Mouse (Mus musculus) MEL (cell line): Measurements from ENCODE around the gene Rpl29. TPM values are rescaled to one million over a fixed set of nuclear protein-coding genes. Genes with fewer than 3 reads are reported as not detected.

ENCODE experiments used
- DNase-seq: peaks from one replicate; pipeline ENCODE4 v3.0.0; 2011; ENCODE audit warnings: low read depth, low spot score
- H3K27ac ChIP-seq: 2 replicates; pipeline ENCODE4 v1.5.1; 2012; ENCODE audit warnings: low read depth, mild to moderate bottlenecking, control low read depth, low read length, moderate library complexity; ENCODE audit not compliant: control insufficient read depth
- H3K27me3 ChIP-seq, 2 experiments: fragments of 150-350 bp in 1 of 2; sonication (generic) in 1 of 2; 2 replicates each; pipeline ENCODE4 v1.6.1; 2012; ENCODE audit warnings: low read length in 2 of 2, mild to moderate bottlenecking in 2 of 2, improper control_type of control experiment in 1 of 2, moderate library complexity in 1 of 2; ENCODE audit not compliant: insufficient read depth in 2 of 2, control insufficient read depth in 1 of 2
- H3K36me3 ChIP-seq, 2 experiments: 2 replicates each; pipeline ENCODE4 v1.6.1; 2012 to 2014; ENCODE audit warnings: low read length in 2 of 2, improper control_type of control experiment in 1 of 2, inconsistent platforms in 1 of 2, mild to moderate bottlenecking in 1 of 2; ENCODE audit not compliant: insufficient read depth in 2 of 2, control insufficient read depth in 1 of 2
- H3K4me1 ChIP-seq, 2 experiments: fragments of 150-350 bp in 1 of 2; sonication (generic) in 1 of 2; 2 replicates each; pipeline ENCODE4 v1.6.1; 2012; ENCODE audit warnings: low read length in 2 of 2, improper control_type of control experiment in 1 of 2, mild to moderate bottlenecking in 1 of 2; ENCODE audit not compliant: insufficient read depth in 2 of 2, control insufficient read depth in 1 of 2
- H3K4me3 ChIP-seq, 2 experiments: fragments of 150-350 bp in 1 of 2; sonication (generic) in 1 of 2; 2 replicates each; pipeline ENCODE4 v1.5.1; 2012; ENCODE audit warnings: low read depth in 2 of 2, low read length in 2 of 2, mild to moderate bottlenecking in 2 of 2, moderate library complexity in 2 of 2, control low read depth in 1 of 2, improper control_type of control experiment in 1 of 2; ENCODE audit not compliant: control insufficient read depth in 1 of 2, insufficient read depth in 1 of 2
- H3K79me2 ChIP-seq: 2 replicates; pipeline ENCODE4 v1.6.1; 2012; ENCODE audit warnings: mild to moderate bottlenecking, low read length, moderate library complexity; ENCODE audit not compliant: control insufficient read depth, poor library complexity, insufficient read depth
- H3K9ac ChIP-seq: 2 replicates; pipeline ENCODE4 v1.6.1; 2012; ENCODE audit warnings: low read depth, mild to moderate bottlenecking, control low read depth, low read length, moderate library complexity; ENCODE audit not compliant: control insufficient read depth, poor library complexity, severe bottlenecking
- H3K9me3 ChIP-seq: fragments of 150-350 bp; sonication (generic); replicated peaks from 2 replicates; pipeline ENCODE4 v1.6.1; 2012; ENCODE audit warnings: mild to moderate bottlenecking, low read length, improper control_type of control experiment, moderate library complexity; ENCODE audit not compliant: insufficient read depth
- BHLHE40 ChIP-seq: IDR thresholded peaks from 2 replicates; pipeline ENCODE4 v1.6.1; 2012; ENCODE audit warnings: low read depth, mild to moderate bottlenecking, inconsistent platforms, low read length, improper control_type of control experiment, borderline replicate concordance
- CHD1 ChIP-seq: IDR thresholded peaks from 2 replicates; pipeline ENCODE4 v1.6.1; 2012; ENCODE audit warnings: low read depth, mild to moderate bottlenecking, inconsistent platforms, low read length, improper control_type of control experiment
- ETS1 ChIP-seq: IDR thresholded peaks from 2 replicates; pipeline ENCODE4 v1.6.1; 2012; ENCODE audit warnings: low read depth, mild to moderate bottlenecking, inconsistent platforms, low read length, improper control_type of control experiment, moderate library complexity
- GATA1 ChIP-seq: IDR thresholded peaks from 2 replicates; pipeline ENCODE4 v1.6.1; 2011; ENCODE audit warnings: low read depth, low read length, improper control_type of control experiment
- HCFC1 ChIP-seq: IDR thresholded peaks from 2 replicates; pipeline ENCODE4 v1.6.1; 2012; ENCODE audit warnings: low read depth, mild to moderate bottlenecking, inconsistent platforms, low read length, improper control_type of control experiment, moderate library complexity
- MAFK ChIP-seq: IDR thresholded peaks from 2 replicates; pipeline ENCODE4 v1.6.1; 2011; ENCODE audit warnings: low read depth, mild to moderate bottlenecking, low read length, improper control_type of control experiment, borderline replicate concordance
- MEF2A ChIP-seq: IDR thresholded peaks from 2 replicates; pipeline ENCODE4 v1.6.1; 2014; ENCODE audit warnings: low read depth, mild to moderate bottlenecking, inconsistent platforms, low read length, improper control_type of control experiment; ENCODE audit not compliant: poor library complexity, insufficient replicate concordance, severe bottlenecking; ENCODE audit errors: extremely low read depth
- POLR2AphosphoS2 ChIP-seq: IDR thresholded peaks from 2 replicates; pipeline ENCODE4 v1.6.1; 2011; ENCODE audit warnings: low read length, improper control_type of control experiment
- POLR2AphosphoS5 ChIP-seq: IDR thresholded peaks from 2 replicates; pipeline ENCODE4 v1.6.1; 2012; ENCODE audit warnings: low read depth, borderline replicate concordance, mild to moderate bottlenecking, inconsistent platforms, low read length, moderate library complexity, mixed read lengths
- RAD21 ChIP-seq: IDR thresholded peaks from 2 replicates; pipeline ENCODE4 v1.6.1; 2011; ENCODE audit warnings: mild to moderate bottlenecking, low read depth, low read length, improper control_type of control experiment
- RCOR1 ChIP-seq: IDR thresholded peaks from 2 replicates; pipeline ENCODE4 v1.6.1; 2012; ENCODE audit warnings: low read depth, mild to moderate bottlenecking, inconsistent platforms, low read length, improper control_type of control experiment
- SIN3A ChIP-seq: IDR thresholded peaks from 2 replicates; pipeline ENCODE4 v1.6.1; 2012; ENCODE audit warnings: low read length, improper control_type of control experiment, inconsistent platforms
- TAL1 ChIP-seq: IDR thresholded peaks from 2 replicates; pipeline ENCODE4 v1.6.1; 2012; ENCODE audit warnings: mild to moderate bottlenecking, inconsistent platforms, low read length, moderate library complexity, mixed read lengths
- USF1 ChIP-seq: IDR thresholded peaks from 2 replicates; pipeline ENCODE4 v1.6.1; 2014; ENCODE audit warnings: low read depth, mild to moderate bottlenecking, inconsistent platforms, low read length, improper control_type of control experiment, moderate library complexity
- ZNF384 ChIP-seq: IDR thresholded peaks from 2 replicates; pipeline ENCODE4 v1.6.1; 2012; ENCODE audit warnings: low read depth, mild to moderate bottlenecking, inconsistent platforms, low read length, improper control_type of control experiment
- polyA plus RNA-seq, 2 experiments: library from polyadenylated mRNA; stranded (reverse) in 1 of 2; unstranded in 1 of 2; fragments of >175 nt in 1 of 2; fragments of >200 nt in 1 of 2; gene quantifications; 2 replicates each; pipeline versions ENCODE4 v1.2.1 to v1.2.4; 2012; ENCODE audit warnings: low replicate concordance in 2 of 2, low read depth in 1 of 2; ENCODE audit not compliant: insufficient read length in 2 of 2, insufficient read depth in 1 of 2, missing spikeins in 1 of 2
- total RNA-seq: library from RNA; depleted of rRNA; stranded (reverse); fragments of 300-350 nt; gene quantifications from 2 replicates; pipeline ENCODE4 v1.2.3, GENCODE M21; 2012

Rpl29 gene
- total and polyA plus RNA-seq, 3 experiments = 60.8 to 761 TPM; not detected in 1

DNA sequence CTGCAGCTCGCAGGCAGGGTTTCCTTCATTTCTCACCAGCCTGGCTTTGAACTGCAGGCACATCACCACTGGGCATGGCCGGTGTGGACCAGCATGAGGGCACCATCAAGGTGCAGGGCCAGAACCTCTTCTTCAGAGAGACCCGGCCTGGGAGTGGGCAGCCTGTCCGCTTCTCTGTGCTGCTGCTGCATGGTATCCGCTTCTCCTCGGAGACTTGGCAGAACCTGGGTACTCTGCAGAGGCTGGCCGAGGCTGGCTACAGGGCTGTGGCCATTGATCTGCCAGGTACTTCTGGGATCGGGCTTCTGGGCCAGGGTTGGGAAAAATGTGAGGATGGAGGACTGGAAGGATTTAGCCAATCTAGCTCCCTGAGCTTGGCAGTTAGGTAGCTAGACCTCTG lies 20.7 kb downstream of the Rpl29 start:
- Histone ChIP-seq H3K79me2 (peaks cover 3% of the 10 kb centered on the region; the same call in 1 of the 2 replicates), H3K27ac (no peak overlapping the region), H3K9ac (no peak overlapping the region), H3K4me1 (peaks cover 0 to 11% of the 10 kb centered on the region in 2 experiments; a peak in 2 of 4 replicates), H3K9me3 (no peaks in the 10 kb centered on the region), H3K36me3 (peaks cover 0 to 4% of the 10 kb centered on the region in 2 experiments; a peak in 2 of 4 replicates), H3K27me3 (no peaks in the 10 kb centered on the region), H3K4me3 (no peak overlapping the region)
- no peak for TF ChIP-seq RCOR1
- TF ChIP-seq USF1 = no peak
- no peak for TF ChIP-seq ETS1
- TF ChIP-seq CHD1 = no peak
- TF ChIP-seq ZNF384 = no peak
- no peak for TF ChIP-seq POLR2AphosphoS5
- TF ChIP-seq HCFC1 = no peak
- TF ChIP-seq MEF2A = no peak
- no peak for TF ChIP-seq MAFK
- DNase-seq = no peak

DNA sequence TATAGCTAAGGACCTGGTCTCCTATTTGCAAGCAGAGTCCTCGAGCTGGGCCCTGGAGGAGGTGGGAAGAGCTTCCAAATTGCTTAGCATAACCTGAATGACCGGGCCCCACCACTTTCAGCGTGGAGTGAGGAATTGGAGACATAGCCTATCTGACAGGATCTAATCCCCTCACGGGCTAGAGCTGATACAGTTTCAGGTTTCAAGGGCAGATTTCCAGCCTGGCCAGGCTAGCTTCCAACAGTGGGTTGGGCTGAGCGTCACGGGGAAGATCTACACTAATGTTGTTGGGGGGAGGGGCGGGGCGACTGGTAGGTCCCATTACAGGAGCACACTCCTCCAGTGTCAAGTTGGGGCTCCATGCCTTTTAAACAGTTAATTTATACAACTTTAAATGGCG lies 21.4 kb downstream of the Rpl29 start:
- Histone ChIP-seq H3K4me1 (peaks cover 0 to 11% of the 10 kb centered on the region in 2 experiments; a peak in 2 of 4 replicates), H3K36me3 (peaks cover 0 to 4% of the 10 kb centered on the region in 2 experiments; a peak in 2 of 4 replicates), H3K27me3 (no peaks in the 10 kb centered on the region), H3K79me2 (peaks cover 3% of the 10 kb centered on the region; the same call in 1 of the 2 replicates), H3K27ac (no peak overlapping the region), H3K9me3 (no peaks in the 10 kb centered on the region), H3K4me3 (no peak overlapping the region), H3K9ac (no peak overlapping the region)
- TF ChIP-seq POLR2AphosphoS5 (no peak), BHLHE40 (no peak), GATA1 (no peak), ZNF384 (no peak), POLR2AphosphoS2 (no peak), SIN3A (no peak), TAL1 (no peak), RAD21 (no peak), MAFK (no peak)
- DNase-seq = no peak
